Mouse (Mus musculus) spleen, postnatal 10 days (tissue): ENCODE results near the gene Sowahd.

ENCODE experiments used
- DNase-seq, 2 experiments: peaks; one replicate each; pipeline ENCODE4 v3.0.0; 2021 to 2022; ENCODE audit warnings: low spot score in 2 of 2

Gene Sowahd

DNA sequence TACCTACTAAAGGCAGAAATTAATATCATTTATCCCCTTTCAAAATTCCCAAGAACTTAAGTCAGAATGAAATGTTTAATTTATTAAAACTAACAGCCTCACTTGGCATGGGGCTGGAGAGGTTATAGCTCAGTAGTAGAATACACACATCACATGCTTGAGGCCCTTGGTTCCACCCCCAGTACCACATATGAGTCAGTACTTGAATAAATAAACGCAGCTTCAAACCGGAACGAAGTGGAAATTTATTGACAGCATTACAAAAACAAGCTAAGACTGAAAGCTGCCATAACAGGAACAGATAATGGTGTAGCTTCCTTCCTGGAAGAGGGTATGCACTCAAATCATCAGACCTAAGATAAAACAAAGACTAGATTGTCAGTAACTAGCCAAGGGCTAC is 42.8 kb downstream of the Sowahd start:
- DNase-seq: no peak

DNA sequence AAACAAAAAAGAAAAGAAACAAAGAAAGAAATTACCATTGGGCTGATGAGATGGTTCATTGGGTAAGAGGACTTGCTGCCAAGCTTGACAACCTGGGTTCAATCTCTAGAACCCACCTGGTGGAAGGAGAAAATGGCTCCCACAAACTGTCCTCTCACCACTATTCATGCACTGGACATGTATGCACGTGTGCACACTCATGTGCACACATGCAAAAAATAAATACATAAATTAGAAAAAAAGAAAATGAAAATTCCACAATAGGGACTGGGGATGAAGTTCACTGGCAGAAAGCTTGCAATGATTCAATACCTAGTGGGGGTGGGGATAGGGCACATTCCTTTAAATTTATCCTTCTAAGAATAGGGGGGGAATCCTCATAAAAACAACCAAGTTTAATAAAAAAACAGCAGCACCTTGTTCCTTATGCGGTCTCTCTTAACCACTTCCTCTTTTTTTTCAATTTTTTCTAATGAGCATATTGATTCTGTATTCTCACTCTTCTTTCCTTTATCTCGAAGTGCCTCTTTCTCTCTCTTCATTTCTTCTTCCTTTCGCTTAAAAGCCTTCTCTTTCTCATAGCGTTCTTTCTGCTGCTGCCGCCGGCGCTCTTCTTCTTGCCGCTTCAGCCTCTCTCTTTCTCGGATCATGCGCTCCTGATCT is 46.6 kb downstream of the Sowahd start:
- DNase-seq: no peak

DNA sequence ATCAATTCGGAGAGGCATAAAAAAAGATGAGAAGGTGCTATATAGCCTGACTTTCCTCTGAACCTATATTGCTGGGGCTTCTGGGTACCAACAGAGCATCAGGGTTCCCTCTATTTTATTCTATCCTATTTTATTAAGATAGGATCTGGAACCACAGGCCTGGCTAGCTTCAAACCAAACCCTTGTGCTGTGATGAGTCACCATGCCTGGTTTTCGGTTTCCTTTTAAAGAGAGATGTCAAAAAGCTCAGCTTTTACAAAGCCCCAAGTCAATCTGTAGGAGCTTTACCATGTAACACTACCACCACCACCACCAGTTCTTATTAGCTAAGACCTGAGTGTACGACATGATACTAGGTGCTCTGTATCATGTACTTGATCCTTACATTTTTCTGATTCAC is 50.0 kb downstream of the Sowahd start:
- DNase-seq: no peak
